In the genomic region with DNA sequence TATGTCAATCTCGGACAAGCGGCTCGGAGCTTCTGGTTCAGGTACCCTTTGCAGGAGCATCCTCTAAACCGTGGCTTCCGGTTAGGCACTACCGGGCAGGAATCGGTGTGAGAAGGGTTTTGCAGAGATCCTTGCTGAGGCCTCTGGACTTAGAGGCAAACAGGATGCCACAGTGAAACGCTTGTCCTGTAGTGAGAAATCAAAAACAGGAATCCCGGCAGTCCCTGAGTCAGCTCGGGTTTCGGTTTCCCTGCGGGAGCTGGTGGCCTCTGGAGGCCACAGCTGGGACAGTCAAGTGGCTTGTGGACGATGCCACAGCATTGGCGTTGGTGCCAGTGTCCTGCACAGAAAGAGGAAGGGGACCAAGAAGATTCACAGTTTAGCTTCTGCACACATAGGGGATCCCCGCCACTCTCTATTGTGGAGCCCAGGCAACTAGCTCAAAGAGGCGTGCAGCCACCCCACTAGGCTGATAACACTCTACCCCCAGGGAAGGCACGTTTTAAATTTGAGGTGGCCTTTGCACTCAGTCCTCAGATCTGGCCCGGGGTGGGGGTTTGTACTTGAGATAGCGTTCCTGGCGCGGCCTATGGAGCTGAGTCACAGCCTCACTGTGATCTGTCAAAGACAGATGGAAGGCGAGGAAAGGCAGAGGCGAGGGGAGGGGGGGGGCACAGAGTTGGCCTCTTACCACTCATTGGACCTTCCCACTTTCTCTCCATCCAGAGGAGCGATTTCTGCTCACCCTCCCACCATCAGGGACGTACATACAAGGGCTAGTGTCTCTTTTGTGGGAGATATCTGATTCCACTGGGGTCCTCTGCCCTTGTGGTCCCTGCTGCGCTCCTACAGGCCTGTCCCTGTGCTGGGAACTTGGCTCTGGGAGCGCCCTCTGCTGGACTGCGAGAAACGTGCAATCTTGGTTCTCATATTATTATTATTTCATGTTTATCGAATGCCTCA, we compare ENCODE assay signal across 8 mouse cellular contexts. TPM values are rescaled to one million over a fixed set of nuclear protein-coding genes. Genes with fewer than 3 reads are reported as not detected.
DNase-seq lines count a peak whose midpoint lies in the region; ATAC-seq lines count a peak whose summit lies in the region.

No protein-coding gene starts in this region.

- no peaks in the 10 kb centered on the region for H3K36me3 ChIP-seq in embryonic facial prominence, embryonic 14.5 days (ENCODE audit: control insufficient read depth, insufficient read depth, low read length)
- no peaks in the 10 kb centered on the region for H3K36me3 ChIP-seq in heart, embryonic 12.5 days
- no peaks in the 10 kb centered on the region for H3K36me3 ChIP-seq in kidney, embryonic 15.5 days
- H3K36me3 ChIP-seq in liver, embryonic 16.5 days (ENCODE audit: control insufficient read depth, insufficient read depth) = no peaks in the 10 kb centered on the region
- no peaks in the 10 kb centered on the region for H3K36me3 ChIP-seq in neural tube, embryonic 12.5 days

- peak; percentile 38 for ATAC-seq in embryonic facial prominence, embryonic 14.5 days (ENCODE audit: low read depth)
- peak; percentile 82 for ATAC-seq in heart, embryonic 12.5 days (ENCODE audit: insufficient number of reproducible peaks, low FRiP score)
- ATAC-seq in kidney, embryonic 15.5 days (replicated peaks; ENCODE audit: low FRiP score) = peak; percentile 67
- peak; percentile 76 for ATAC-seq in liver, embryonic 16.5 days (ENCODE audit: low read depth)
- ATAC-seq in neural tube, embryonic 12.5 days (ENCODE audit: low FRiP score, low read depth) = no peak

- H3K4me3 ChIP-seq in embryonic facial prominence, embryonic 14.5 days (ENCODE audit: low read depth, low read length) = peak overlapping the region; percentile 4
- H3K4me3 ChIP-seq in heart, embryonic 12.5 days = peak overlapping the region; percentile 42
- H3K4me3 ChIP-seq in kidney, embryonic 15.5 days (replicated peaks) = peak overlapping the region; percentile 35
- peak overlapping the region; percentile 57 for H3K4me3 ChIP-seq in liver, embryonic 16.5 days (ENCODE audit: low read depth, low read length)
- H3K4me3 ChIP-seq in neural tube, embryonic 12.5 days = no peak overlapping the region; the same call in 1 of the 2 replicates

- 8% methylated on average over 28 of the region's 30 CpGs for WGBS in embryonic facial prominence, embryonic 14.5 days
- 1% methylated on average over 30 of the region's 30 CpGs for WGBS in heart, embryonic 12.5 days
- WGBS in kidney, embryonic 15.5 days = 6% methylated on average over 30 of the region's 30 CpGs
- WGBS in liver, embryonic 16.5 days (ENCODE audit: insufficient replicate concordance) = 2% methylated on average over 30 of the region's 30 CpGs
- WGBS in neural tube, embryonic 12.5 days = 10% methylated on average over 30 of the region's 30 CpGs

- peak; percentile 63 to 72 for DNase-seq in CD8-positive naive resting alpha-beta T cell, adult 2 months (ENCODE audit: low read depth in 2 of 2, low spot score in 2 of 2)
- DNase-seq in adrenal gland, postnatal 10 days = peak; percentile 85
- peak; percentile 76 for DNase-seq in embryonic facial prominence, embryonic 14.5 days (ENCODE audit: low spot score)
- peak; percentile 77 for DNase-seq in thymus, postnatal 0 days (ENCODE audit: low spot score)

- H3K4me1 ChIP-seq in embryonic facial prominence, embryonic 14.5 days (ENCODE audit: control insufficient read depth, insufficient read depth, low read length) = peaks cover 29% of the 10 kb centered on the region
- H3K4me1 ChIP-seq in heart, embryonic 12.5 days (replicated peaks) = peaks cover 63% of the 10 kb centered on the region
- H3K4me1 ChIP-seq in kidney, embryonic 15.5 days = peaks cover 55% of the 10 kb centered on the region
- H3K4me1 ChIP-seq in liver, embryonic 16.5 days (ENCODE audit: control insufficient read depth, low read depth, low read length) = peaks cover 47% of the 10 kb centered on the region
- peaks cover 34% of the 10 kb centered on the region for H3K4me1 ChIP-seq in neural tube, embryonic 12.5 days

- peak overlapping the region; percentile 38 for H3K9ac ChIP-seq in embryonic facial prominence, embryonic 14.5 days (ENCODE audit: low read depth, low read length)
- peak overlapping the region; percentile 84 for H3K9ac ChIP-seq in heart, embryonic 12.5 days
- H3K9ac ChIP-seq in kidney, embryonic 15.5 days = peak overlapping the region; percentile 45; the same call in 1 of the 2 replicates
- peak overlapping the region; percentile 44 for H3K9ac ChIP-seq in liver, embryonic 16.5 days (ENCODE audit: low read depth, low read length)
- no peak overlapping the region for H3K9ac ChIP-seq in neural tube, embryonic 12.5 days

- H3K9me3 ChIP-seq in embryonic facial prominence, embryonic 14.5 days (ENCODE audit: control insufficient read depth, low read length) = no peaks in the 10 kb centered on the region
- H3K9me3 ChIP-seq in heart, embryonic 12.5 days (replicated peaks) = no peaks in the 10 kb centered on the region
- no peaks in the 10 kb centered on the region for H3K9me3 ChIP-seq in kidney, embryonic 15.5 days (replicated peaks)
- no peaks in the 10 kb centered on the region for H3K9me3 ChIP-seq in liver, embryonic 16.5 days (replicated peaks; ENCODE audit: control insufficient read depth, low read length)
- H3K9me3 ChIP-seq in neural tube, embryonic 12.5 days = no peaks in the 10 kb centered on the region

- peaks cover 38% of the 10 kb centered on the region for H3K27me3 ChIP-seq in embryonic facial prominence, embryonic 14.5 days (replicated peaks; ENCODE audit: control insufficient read depth, insufficient read depth, low read length)
- peaks cover 36% of the 10 kb centered on the region for H3K27me3 ChIP-seq in heart, embryonic 12.5 days (replicated peaks)
- peaks cover 39% of the 10 kb centered on the region for H3K27me3 ChIP-seq in kidney, embryonic 15.5 days
- peaks cover 38% of the 10 kb centered on the region for H3K27me3 ChIP-seq in liver, embryonic 16.5 days (ENCODE audit: control insufficient read depth, insufficient read depth, low read depth, low read length)
- peaks cover 41% of the 10 kb centered on the region for H3K27me3 ChIP-seq in neural tube, embryonic 12.5 days (replicated peaks)

- peak overlapping the region; percentile 77 for H3K27ac ChIP-seq in embryonic facial prominence, embryonic 14.5 days (replicated peaks; ENCODE audit: low read depth, low read length)
- H3K27ac ChIP-seq in heart, embryonic 12.5 days (ENCODE audit: poor library complexity, severe bottlenecking) = peak overlapping the region; percentile 94
- H3K27ac ChIP-seq in kidney, embryonic 15.5 days = peak overlapping the region; percentile 93
- H3K27ac ChIP-seq in liver, embryonic 16.5 days (ENCODE audit: low read length) = peak overlapping the region; percentile 85
- H3K27ac ChIP-seq in neural tube, embryonic 12.5 days = no peak overlapping the region

- peak overlapping the region; percentile 43 for H3K4me2 ChIP-seq in embryonic facial prominence, embryonic 14.5 days (ENCODE audit: low read depth, low read length)
- H3K4me2 ChIP-seq in heart, embryonic 12.5 days = peak overlapping the region; percentile 99
- H3K4me2 ChIP-seq in kidney, embryonic 15.5 days = peak overlapping the region; percentile 97
- H3K4me2 ChIP-seq in liver, embryonic 16.5 days (ENCODE audit: low read depth, low read length) = peak overlapping the region; percentile 74
- peak overlapping the region; percentile 50 for H3K4me2 ChIP-seq in neural tube, embryonic 12.5 days (replicated peaks)

RNA-seq across cellular contexts. Expression of a gene that starts 2.9 kb away (rescaled TPM):
- total RNA-seq in adrenal gland, postnatal 10 days (2021) = 10 to 100 TPM; 22.7 to 31.5 TPM
- 6.2 and 6.9 TPM in 2 replicates for polyA plus RNA-seq in embryonic facial prominence, embryonic 14.5 days (2014; fragmentation: Nextera tagmentation; extraction: Ambion mirVana)
- polyA plus RNA-seq in heart, embryonic 12.5 days (2016; fragmentation: Nextera tagmentation; extraction: Ambion mirVana) = 10.1 and 10.2 TPM in 2 replicates
- 12.6 and 12.7 TPM in 2 replicates for polyA plus RNA-seq in kidney, embryonic 15.5 days (2015; fragmentation: Nextera tagmentation; extraction: Ambion mirVana)
- 1.6 and 1.9 TPM in 2 replicates for polyA plus RNA-seq in liver, embryonic 16.5 days (2015; fragmentation: Nextera tagmentation; extraction: Ambion mirVana)
- 12.3 and 14.7 TPM in 2 replicates for polyA plus RNA-seq in neural tube, embryonic 12.5 days (2016; fragmentation: Nextera tagmentation; extraction: Ambion mirVana)
- polyA plus RNA-seq in thymus, postnatal 0 days (2015; fragmentation: Nextera tagmentation; extraction: Ambion mirVana) = 0.95 and 1.0 TPM in 2 replicates

RNA-seq across cellular contexts. Expression of a gene that starts 18.7 kb away (rescaled TPM):
- 100 to 1,000 TPM; 155 to 160 TPM for total RNA-seq in adrenal gland, postnatal 10 days (2021)
- 259 and 298 TPM in 2 replicates for polyA plus RNA-seq in embryonic facial prominence, embryonic 14.5 days (2014; fragmentation: Nextera tagmentation; extraction: Ambion mirVana)
- polyA plus RNA-seq in heart, embryonic 12.5 days (2016; fragmentation: Nextera tagmentation; extraction: Ambion mirVana) = 232 and 241 TPM in 2 replicates
- polyA plus RNA-seq in kidney, embryonic 15.5 days (2015; fragmentation: Nextera tagmentation; extraction: Ambion mirVana) = 332 and 351 TPM in 2 replicates
- 104 and 106 TPM in 2 replicates for polyA plus RNA-seq in liver, embryonic 16.5 days (2015; fragmentation: Nextera tagmentation; extraction: Ambion mirVana)
- polyA plus RNA-seq in neural tube, embryonic 12.5 days (2016; fragmentation: Nextera tagmentation; extraction: Ambion mirVana) = 271 and 293 TPM in 2 replicates
- 281 and 307 TPM in 2 replicates for polyA plus RNA-seq in thymus, postnatal 0 days (2015; fragmentation: Nextera tagmentation; extraction: Ambion mirVana)

RNA-seq across cellular contexts. Expression of a gene that starts 37.4 kb away (rescaled TPM):
- 10 to 100 TPM; 12.5 to 18.6 TPM for total RNA-seq in adrenal gland, postnatal 10 days (2021)
- polyA plus RNA-seq in embryonic facial prominence, embryonic 14.5 days (2014; fragmentation: Nextera tagmentation; extraction: Ambion mirVana) = 9.8 and 11.6 TPM in 2 replicates
- polyA plus RNA-seq in heart, embryonic 12.5 days (2016; fragmentation: Nextera tagmentation; extraction: Ambion mirVana) = 15.3 and 17.5 TPM in 2 replicates
- 12.7 and 15.5 TPM in 2 replicates for polyA plus RNA-seq in kidney, embryonic 15.5 days (2015; fragmentation: Nextera tagmentation; extraction: Ambion mirVana)
- 8.0 and 8.9 TPM in 2 replicates for polyA plus RNA-seq in liver, embryonic 16.5 days (2015; fragmentation: Nextera tagmentation; extraction: Ambion mirVana)
- polyA plus RNA-seq in neural tube, embryonic 12.5 days (2016; fragmentation: Nextera tagmentation; extraction: Ambion mirVana) = 14.1 and 15.2 TPM in 2 replicates
- polyA plus RNA-seq in thymus, postnatal 0 days (2015; fragmentation: Nextera tagmentation; extraction: Ambion mirVana) = 13.8 and 14.0 TPM in 2 replicates

Comparison
In these comparisons a context has a peak if more than half of its experiments do, and no peak if none do; other contexts are left out.
1. H3K4me2 ChIP-seq: peak in every context shown above with its lines; median percentile 99 in heart, embryonic 12.5 days; 97 in kidney, embryonic 15.5 days; 74 in liver, embryonic 16.5 days; 50 in neural tube, embryonic 12.5 days; 43 in embryonic facial prominence, embryonic 14.5 days.